Mouse (Mus musculus): ENCODE measurements at regions not wholly inside any gene's neighbourhood (a gene's known extent, or its start where the extent isn't known, plus 50 kb on each side); places are given as distances from the start of the nearest gene placed in this dataset.

DNA sequence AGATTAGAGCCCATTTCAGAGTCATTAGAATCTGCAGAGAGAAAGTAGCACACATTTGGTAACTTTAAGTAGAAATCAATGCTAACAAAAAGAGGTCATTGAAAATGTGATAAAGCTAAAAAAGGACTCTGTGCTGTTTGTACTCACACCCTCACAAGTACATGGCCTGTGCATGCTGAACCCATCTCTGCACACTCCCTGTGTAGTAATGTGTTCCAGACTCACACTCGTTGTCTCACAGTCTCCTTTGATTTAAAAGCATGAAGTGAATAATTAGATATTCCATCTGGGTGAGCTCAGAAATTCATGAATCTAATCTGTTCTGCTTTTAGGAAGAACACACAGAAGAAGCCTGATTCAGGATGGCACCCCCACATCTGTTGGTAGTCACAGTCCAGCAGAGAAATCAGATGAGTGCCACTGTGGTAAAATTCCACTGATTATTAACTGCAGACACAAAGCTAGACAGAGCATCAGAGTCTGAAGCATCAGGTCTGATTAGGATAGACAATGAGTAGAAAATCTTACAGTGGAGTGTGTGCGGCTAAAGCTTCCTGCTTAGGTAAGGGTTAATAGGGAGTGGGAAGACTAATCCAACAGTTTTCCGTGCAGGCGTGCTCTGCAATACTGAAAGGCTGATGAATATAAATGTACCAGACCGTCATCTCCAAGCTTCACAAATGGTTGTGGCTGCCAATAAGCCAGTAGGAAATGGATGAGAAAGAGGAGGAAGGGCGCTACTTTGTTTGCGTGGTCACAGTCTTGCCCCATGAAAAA is 91.7 kb upstream of the Nrsn1 start:
- no peak for TF ChIP-seq CTCF (IDR thresholded peaks at IDR 0.05; ENCODE audit: low read depth, low read length)
- no peak for TF ChIP-seq POLR2A (IDR thresholded peaks at IDR 0.05; ENCODE audit: borderline replicate concordance, low read depth, low read length)

All from bone marrow macrophage, adult 2 months (primary cell).